Mouse (Mus musculus) gastrocnemius, postnatal 4 days (tissue): ENCODE measurements around the gene Fam13c. TPM values are rescaled to one million over a fixed set of nuclear protein-coding genes. Genes with fewer than 3 reads are reported as not detected.
"Not testable (repeated sequence)": the region's sequence is repeated elsewhere in the genome, so short reads cannot be mapped to it uniquely, and the experiment has no call there.

ENCODE experiments used
- DNase-seq, 2 experiments: peaks; one replicate each; pipeline ENCODE4 v3.0.0; 2021 to 2022; ENCODE audit warnings: low spot score in 2 of 2, mixed read lengths in 2 of 2
- long read RNA-seq, 2 experiments: library from polyadenylated mRNA; stranded (forward); transcript quantifications; one replicate each; pipeline ENCODE4 v2.0.0; 2021
- total RNA-seq, 2 experiments: library from RNA; stranded (reverse); gene quantifications; 2 replicates each; pipeline ENCODE4 v1.2.3; 2021

Gene Fam13c
- total RNA-seq, result 1 to 10 TPM; 7.9 to 8.3 TPM
- long read RNA-seq, experiment 1, partial matches to known transcripts, result 1 of 9 reads
- long read RNA-seq, experiment 1, other reads (novel, unspliced or antisense), result 2 of 9 reads
- long read RNA-seq, experiment 2, partial matches to known transcripts, result 0 of 8 reads
- long read RNA-seq, experiment 2, other reads (novel, unspliced or antisense), result 4 of 8 reads

DNA sequence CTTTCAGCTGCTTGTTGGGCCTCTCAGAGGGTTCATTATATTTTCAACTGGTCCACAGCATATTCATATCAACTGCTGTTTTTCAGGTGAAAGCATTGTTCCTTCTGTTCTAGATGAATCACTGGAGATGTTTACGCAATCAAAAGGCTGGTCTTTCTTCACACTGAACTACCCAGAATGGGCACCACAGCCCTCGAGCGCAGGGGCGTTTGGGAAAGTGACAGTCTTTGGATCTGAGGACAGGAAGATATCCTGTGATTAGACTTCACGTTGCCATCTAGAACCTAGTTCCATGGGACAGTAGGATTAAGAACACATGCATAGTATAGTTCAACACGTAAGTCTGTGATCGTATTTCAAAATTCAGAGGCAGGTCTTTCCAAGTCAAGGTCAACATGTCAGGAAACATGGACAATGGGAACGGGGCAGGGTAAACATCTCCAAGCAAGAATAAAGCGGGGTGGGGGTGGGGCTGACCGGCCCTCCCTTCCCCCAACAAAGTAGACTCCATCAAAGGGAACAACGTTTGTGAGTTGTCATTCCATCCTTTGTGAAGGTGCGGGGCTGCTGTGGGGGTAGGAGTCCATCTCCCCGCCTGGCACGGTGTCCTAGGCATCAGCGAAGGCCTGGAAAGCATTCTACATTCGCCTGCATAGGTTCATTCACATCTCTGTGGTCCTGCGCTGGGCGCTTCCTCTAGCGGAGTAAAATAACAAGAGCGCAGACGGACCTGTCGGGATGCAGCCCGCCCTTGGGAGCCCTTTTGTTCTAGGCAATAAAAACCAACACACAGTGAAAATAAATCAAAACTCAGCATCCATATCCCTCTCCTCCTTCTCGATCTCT is at the start of gene Fam13c:
Gene Fam13c, plus strand, starts transcription at position 806 of the 846 bp plus-strand sequence.
- peak in 1 of 2 experiments; percentile 13 for DNase-seq

DNA sequence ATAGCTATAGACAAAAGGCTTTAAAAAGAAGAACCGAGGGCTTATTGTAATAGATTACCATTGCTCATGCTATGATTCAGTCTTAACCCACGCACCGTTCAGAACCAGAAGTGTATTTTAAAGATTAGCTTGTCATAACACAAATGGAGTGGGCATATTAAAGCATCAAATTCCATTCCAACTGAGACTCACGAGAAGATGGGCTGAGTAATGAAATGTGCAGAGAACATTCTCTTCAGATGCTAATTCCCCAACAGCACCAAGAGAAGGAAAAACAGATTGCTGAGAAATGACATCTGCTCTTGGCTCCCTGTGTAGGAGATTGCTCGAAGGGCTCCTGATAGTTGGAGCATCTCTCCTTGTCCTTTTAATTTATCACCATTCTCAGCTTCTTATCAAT is 44.4 kb upstream of the Fam13c start:
- no peak for DNase-seq

- no peak for DNase-seq
Observed at GRCm38 (mm10) chr10:70398224-70398623, 42.1 kb upstream of the Fam13c start.

- no peak for DNase-seq
Observed at GRCm38 (mm10) chr10:70402006-70402405, 38.3 kb upstream of the Fam13c start.

DNA sequence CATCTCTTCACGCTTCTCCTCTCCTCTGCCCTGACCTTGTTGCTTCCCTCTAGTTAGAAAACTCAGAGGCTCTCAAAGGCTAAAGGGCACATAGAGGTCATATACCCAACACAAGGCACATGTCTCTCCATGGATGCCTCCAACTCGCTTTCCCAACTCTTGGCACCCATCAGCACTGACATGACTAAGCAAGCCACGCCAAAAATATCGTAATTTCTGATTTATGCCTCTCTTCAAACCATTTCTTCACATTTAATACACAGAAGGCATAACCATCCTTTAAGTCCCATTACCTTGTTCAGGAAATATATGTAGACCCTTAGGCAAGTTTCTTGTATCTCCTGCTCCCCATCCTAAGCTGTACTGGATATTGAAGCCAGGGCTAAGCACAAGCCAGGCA is 37.6 kb upstream of the Fam13c start:
- no peak for DNase-seq

- DNase-seq, result no peak
Observed at GRCm38 (mm10) chr10:70417811-70418486, 22.3 kb upstream of the Fam13c start.

DNA sequence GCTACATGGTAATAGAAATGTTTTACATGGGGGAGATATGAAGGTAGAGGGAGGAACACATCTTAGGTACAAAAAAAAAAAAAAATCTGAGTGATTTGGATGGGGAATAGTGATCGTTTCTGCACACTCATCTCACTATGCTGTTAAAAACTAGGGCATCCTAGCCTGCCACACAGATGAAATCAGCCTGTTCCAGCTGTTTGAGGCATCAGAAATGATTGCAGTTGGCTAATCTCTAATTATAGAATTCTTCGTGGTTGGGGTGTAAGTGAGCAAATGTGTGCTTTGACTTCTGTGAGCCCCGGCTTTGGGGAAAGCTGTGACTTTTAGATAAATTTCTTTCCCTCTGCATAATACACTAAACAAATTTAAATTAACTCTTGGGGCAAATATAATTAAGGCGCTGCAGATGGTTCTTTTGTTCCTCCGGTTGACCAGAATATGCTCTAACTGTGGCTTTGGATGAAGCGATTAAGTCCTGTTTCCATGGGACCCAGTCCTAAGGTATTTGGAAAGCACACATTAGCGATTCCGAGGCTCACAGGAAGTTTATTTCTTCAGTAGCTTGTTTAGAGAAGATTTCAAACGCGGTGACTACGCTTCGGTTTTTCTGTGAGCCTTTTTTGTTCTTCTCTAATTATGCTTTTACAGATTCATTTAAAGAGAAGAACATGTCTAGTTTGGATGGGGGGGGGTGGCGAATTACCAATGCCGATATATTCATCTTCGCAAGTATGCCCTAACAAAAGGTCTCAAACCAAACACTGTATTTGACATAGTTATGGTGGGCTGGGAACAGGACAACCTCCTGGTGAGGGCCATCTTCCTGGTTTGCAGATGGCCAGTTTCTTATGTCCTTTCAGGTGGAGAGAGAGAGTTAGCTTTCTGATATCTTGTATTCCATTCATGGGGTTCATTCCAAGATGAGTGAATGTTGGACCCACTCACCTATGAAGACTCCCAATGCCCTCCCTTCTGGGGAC is 20.7 kb upstream of the Fam13c start:
- no peak for DNase-seq

- peak in 1 of 2 experiments; percentile 15 for DNase-seq
Observed at GRCm38 (mm10) chr10:70426373-70426772, 13.9 kb upstream of the Fam13c start.

DNA sequence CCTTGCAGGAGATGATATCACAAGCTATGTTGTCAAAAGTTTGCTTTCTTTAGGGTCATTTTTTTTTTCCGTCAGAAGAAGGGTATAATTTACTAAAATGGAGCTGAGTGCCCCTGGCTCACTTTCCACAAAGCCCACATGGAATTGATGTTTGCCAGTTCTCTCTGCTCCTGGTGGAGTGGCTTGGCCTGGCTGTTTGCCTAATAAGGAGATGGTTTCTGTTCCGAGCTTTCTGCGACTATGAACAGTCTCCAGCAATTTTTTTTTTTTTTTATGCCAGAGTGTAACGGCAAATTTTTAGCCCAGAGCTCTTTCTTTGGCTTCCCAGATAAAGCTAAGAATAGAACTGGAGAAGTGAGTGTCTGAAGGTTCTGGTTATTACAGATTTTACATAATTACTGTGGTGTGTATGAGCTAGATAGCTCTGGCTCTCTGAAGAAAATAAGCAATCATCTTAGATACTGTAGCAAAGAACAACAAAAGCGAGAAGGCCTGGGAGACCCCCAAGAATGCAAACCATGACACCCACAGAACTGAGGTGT is 12.1 kb upstream of the Fam13c start:
- DNase-seq, result no peak

DNA sequence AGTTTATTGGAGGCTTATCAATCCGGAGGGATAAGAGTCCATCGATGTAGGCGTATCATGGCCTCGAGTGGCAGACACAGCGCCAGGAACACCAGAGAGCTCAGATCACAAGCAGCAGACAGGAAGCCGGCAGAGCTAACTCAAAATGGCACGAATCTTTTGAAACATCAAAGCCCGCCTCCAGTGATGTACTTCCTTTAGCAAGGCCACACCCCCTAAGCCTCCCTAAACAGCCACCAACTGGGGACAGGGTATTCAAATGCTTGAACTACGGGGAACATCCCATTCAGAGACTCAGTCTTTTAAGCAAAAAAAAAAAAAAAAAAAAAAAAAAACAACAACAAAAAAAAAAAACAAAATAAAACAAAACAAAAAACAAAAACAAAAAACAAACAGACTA is 10.9 kb upstream of the Fam13c start:
- DNase-seq, result no peak

DNA sequence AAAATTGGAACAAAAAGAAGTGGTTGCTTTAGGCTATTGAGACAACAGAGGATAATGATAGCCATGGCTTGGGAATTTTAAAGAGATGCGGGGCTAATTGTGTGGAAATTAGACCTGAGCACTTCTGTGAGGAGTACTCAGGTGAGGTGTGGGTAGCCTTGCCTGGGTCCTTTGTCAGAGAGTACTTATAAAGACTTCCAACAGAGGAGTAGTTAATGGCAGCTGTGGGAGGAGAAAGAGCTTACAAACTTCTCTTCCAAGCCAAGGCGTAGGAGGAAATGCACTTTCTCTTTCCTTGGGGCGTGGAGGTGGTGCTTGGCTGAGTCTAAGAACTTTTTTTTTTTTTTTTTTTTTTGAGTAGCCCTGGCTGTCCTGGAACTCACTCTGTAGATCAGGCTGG is 6.9 kb upstream of the Fam13c start:
- DNase-seq, result no peak

GRCm38 (mm10) chr10:70433736-70434135 is 6.5 kb upstream of the Fam13c start:
- DNase-seq, result not testable (repeated sequence)

DNA sequence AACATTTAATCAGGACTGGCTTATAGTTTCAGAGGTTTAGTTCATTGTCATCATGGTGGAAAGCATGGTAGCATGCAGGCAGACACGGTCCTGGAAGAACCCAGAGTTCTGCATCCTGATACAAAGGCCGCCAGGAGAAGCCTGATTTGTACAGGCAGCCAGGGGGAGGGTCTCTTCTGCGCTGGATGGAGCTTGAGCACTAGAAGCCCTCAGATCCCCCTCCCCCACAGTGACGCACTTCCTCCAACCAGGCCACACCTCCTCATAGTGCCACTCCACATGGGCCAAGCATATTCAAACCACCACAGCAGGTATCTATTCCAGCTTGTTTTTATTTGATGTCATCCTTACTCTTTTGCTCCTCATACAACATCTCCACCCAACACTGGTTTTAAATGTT is 3.6 kb upstream of the Fam13c start:
- DNase-seq, result no peak

GRCm38 (mm10) chr10:70437289-70437688 is 3.0 kb upstream of the Fam13c start:
- peak in 1 of 2 experiments; percentile 51 for DNase-seq

- DNase-seq, result peak; percentile 37 to 62
Observed at GRCm38 (mm10) chr10:70440639-70441461, 569 bp downstream of the Fam13c start.

DNA sequence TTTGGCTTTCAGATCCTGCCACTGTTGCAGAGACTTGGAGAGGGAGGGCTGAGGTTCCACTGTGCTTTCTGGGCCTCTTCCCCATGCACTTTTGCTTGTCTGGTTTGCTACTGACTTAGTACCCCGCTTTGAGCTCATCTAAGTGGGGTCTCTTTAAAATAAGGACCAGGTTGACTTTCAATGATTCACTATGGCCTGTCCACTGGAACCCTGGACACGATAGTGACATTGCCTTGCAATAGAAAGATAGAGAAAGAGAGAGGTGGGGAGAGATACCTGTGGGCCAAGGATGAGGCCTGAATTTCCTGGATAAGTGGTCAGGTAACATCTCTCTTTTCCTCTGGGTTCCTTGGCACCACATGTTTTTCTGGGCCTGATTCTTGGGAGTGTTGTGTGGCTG is 1.9 kb downstream of the Fam13c start:
- no peak for DNase-seq

- no peak for DNase-seq
Observed at GRCm38 (mm10) chr10:70442623-70443022, 2.3 kb downstream of the Fam13c start.

DNA sequence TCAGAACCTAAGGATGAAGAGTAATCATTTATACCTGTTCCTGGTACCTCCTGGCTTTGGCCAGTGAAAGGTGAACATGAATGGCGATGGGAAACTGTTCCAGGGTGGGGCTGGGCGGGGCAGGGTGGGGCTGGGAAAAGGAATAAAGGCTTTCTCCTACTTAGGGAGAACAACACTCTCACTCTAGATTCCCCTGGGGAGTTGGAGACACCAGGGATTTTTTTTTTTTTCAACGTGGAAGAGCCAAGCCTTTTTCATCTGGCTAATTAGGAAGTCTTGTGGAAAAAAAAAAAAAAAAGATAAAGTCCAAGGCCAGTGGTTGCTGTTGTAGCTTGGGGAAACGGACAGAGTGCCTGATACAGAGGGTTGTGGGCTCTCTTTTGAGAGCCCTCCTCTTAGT is 7.5 kb downstream of the Fam13c start:
- DNase-seq, result no peak

DNA sequence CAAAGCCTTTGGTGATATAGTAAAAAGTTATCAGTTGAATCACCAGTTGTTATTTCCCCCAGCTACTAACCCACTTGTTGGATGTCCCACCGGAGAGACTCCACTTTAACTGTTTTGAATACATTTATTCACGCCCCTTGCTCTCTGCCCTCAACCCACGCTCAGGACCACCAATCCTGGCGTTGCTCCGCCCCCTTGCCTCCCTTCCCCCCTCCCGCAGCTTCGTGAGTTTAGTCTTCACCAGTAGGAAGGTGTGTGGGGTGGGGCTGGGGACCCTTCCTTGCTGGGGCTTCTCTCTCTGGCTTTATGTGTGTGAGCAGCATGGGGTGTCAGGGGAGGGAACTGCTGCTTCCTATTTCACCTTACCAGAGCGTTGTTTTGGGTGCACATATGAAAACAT is 8.9 kb downstream of the Fam13c start:
- DNase-seq, result no peak

DNA sequence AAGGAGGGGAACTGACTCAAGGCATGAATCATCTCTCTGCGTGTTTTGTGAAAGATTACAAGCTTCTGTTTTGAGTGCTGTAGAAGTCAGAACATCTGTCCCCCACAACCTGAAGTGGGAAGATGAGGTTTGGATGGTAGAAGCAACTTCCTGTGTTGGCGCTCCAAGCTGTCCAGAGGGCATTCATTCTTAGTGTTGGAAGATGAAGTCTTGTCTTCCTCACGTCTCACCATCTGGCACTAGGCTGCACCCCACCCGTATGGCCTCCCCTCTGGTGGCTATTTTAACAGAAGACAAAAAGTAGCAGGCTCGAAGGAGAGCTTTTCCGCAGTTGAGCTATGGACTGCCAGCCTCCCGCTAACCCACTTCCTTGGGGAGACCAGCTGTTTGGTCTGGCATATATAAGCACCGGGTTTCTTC is 15.6 kb downstream of the Fam13c start:
- no peak for DNase-seq
